Mouse (Mus musculus): ENCODE results near the gene C1galt1. TPM values are rescaled to one million over a fixed set of nuclear protein-coding genes. Genes with fewer than 3 reads are reported as not detected.

The C1galt1 gene
- polyA plus RNA-seq (2012; rRNA removed) (10.4 and 11.8 TPM in 2 replicates), polyA plus RNA-seq (2014; fragmentation: Nextera tagmentation; extraction: Ambion mirVana) (5.6 and 6.4 TPM in 2 replicates)

DNA sequence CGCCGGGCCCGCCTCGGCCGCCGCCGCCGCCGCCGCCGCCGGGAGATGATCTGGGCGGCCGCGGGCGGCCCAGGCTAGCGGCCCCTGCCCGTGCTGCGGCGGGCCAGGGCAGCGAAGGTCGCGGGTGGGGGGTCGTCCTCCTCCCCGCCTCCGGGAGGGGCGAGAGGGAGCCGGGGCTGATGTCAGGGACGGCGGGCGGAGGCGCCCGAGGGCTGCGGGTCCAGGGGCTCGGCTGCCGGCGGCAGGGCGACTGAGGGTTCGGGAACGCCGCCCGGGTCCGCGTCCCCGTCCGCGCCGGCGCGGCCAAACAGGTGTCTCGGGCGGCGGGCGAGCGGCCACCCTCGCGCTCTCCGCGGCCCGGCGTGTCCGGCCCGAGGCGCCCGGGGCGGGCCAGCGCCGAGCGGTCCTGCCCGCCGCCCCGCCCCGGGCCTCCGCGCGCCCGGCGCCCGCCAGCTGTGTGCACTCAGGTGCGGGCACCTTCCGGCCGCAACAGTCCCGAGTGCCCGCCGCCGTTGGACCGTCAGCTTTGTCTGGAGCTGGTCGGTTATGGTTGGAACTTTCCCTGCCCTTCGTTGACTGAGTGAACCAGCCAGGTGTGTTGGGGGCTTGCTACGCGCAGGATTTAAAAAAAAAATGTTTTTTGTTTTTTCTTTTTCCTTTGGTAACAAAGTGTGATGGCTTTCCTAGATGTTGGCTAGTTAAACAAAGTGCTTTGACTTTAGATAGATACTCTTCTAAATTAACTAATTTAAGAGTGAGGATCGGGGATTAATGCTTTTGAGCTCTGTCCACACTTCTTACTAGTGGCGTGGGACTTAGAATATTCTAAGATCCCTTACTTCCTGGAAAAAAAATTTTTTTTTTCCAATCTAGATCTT lies at the start of gene C1galt1:
C1galt1 (plus strand) TSS at position 41 of the 878 bp plus-strand sequence.
- Histone ChIP-seq H3K27ac (replicated peaks; ENCODE audit: low read depth, low read length) (peak within 1 kb of the TSS; percentile 93), H3K4me1 (ENCODE audit: control insufficient read depth, insufficient read depth, low read length) (peaks cover 18% of the 10 kb centered on the region), H3K27me3 (ENCODE audit: control insufficient read depth, insufficient read depth, low read length) (no peaks in the 10 kb centered on the region), H3K36me3 (ENCODE audit: control insufficient read depth, insufficient read depth, low read length) (no peaks in the 10 kb centered on the region), H3K9ac (ENCODE audit: low read depth, low read length, severe bottlenecking) (peak within 1 kb of the TSS; percentile 95), H3K4me2 (replicated peaks; ENCODE audit: low read depth, low read length, severe bottlenecking) (peak within 1 kb of the TSS; percentile 49), H3K4me3 (replicated peaks; ENCODE audit: low read length) (peak within 1 kb of the TSS; percentile 85), H3K9me3 (ENCODE audit: control insufficient read depth, low read length) (no peaks in the 10 kb centered on the region)
- WGBS: under 1% methylated on average over 21 of the region's 93 CpGs
- no peak for DNase-seq (ENCODE audit: low spot score)
- peak; percentile 42 for ATAC-seq (ENCODE audit: low FRiP score, low read depth)
- TF ChIP-seq POLR2A (IDR thresholded peaks at IDR 0.05; ENCODE audit: borderline replicate concordance, extremely low read depth, insufficient read depth, insufficient read length): peak; percentile 56; the same call in 1 of the 2 replicates

DNA sequence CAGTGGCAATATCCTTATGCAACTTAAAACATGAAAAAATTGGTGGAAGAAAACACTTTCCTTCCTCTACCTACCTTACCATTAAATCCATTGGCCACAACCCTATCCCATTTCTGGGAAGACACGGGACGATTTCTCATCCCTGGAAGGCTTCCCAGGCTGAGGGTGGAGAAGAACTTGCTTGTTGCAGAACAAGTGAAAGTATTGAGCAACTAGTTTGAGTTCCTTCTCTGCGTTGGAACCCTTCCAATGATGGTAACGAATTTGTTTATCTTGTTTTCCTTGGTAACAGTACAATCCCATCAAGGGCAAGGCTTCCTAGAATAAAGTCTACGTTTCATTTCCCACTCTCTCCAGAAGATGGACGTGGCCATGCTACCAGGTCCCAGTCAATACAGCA lies 44.7 kb upstream of the C1galt1 start:
- Histone ChIP-seq H3K9me3 (ENCODE audit: control insufficient read depth, low read length) (no peaks in the 10 kb centered on the region), H3K36me3 (ENCODE audit: control insufficient read depth, insufficient read depth, low read length) (no peaks in the 10 kb centered on the region), H3K27ac (replicated peaks; ENCODE audit: low read depth, low read length) (no peak overlapping the region), H3K4me1 (ENCODE audit: control insufficient read depth, insufficient read depth, low read length) (no peaks in the 10 kb centered on the region), H3K9ac (ENCODE audit: low read depth, low read length, severe bottlenecking) (no peak overlapping the region), H3K4me3 (replicated peaks; ENCODE audit: low read length) (no peak overlapping the region), H3K27me3 (ENCODE audit: control insufficient read depth, insufficient read depth, low read length) (no peaks in the 10 kb centered on the region), H3K4me2 (replicated peaks; ENCODE audit: low read depth, low read length, severe bottlenecking) (no peak overlapping the region)
- WGBS: 57% methylated on average over 6 of the region's 6 CpGs
- no peak for DNase-seq (ENCODE audit: low spot score)
- no peak for ATAC-seq (ENCODE audit: low FRiP score, low read depth)
- no peak for TF ChIP-seq POLR2A (IDR thresholded peaks at IDR 0.05; ENCODE audit: borderline replicate concordance, extremely low read depth, insufficient read depth, insufficient read length)

DNA sequence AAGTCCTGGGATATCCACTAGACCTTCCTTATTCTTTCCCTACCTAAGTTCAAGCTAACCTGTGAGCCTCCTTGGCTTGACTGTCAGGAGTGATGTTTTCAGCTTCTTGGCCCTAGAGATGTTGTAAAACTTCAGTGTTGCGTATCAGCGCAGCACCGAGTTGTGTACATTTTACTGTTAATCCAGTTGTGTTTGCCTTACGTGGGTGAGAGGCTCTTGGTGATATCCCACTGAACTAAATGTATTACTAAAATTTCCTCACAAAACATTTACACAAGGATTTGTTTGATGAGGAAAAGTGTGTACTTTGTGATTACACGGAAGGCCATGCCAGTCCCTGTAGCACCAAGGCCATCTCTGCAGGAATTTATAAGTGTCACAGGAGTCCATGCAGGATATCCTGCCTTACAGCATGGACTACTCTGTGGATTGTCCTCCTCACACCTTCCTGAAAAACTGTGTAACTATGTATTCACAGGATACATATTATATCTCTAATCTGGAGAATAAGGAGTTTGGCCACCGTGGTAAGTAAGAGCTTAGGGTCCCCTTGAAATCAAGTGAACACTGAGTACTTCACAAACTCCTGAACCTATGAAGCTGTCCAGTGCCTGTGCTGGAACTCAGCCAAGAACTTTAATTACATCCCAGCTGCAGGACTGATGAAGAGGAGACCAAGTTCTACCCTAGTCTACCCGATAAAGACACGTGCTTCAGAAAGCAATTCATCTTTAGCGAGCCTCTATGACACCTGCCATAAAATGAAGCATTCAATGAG lies 40.7 kb upstream of the C1galt1 start:
- Histone ChIP-seq H3K36me3 (ENCODE audit: control insufficient read depth, insufficient read depth, low read length) (no peaks in the 10 kb centered on the region), H3K4me1 (ENCODE audit: control insufficient read depth, insufficient read depth, low read length) (no peaks in the 10 kb centered on the region), H3K27ac (replicated peaks; ENCODE audit: low read depth, low read length) (no peak overlapping the region), H3K27me3 (ENCODE audit: control insufficient read depth, insufficient read depth, low read length) (no peaks in the 10 kb centered on the region), H3K4me2 (replicated peaks; ENCODE audit: low read depth, low read length, severe bottlenecking) (no peak overlapping the region), H3K9ac (ENCODE audit: low read depth, low read length, severe bottlenecking) (no peak overlapping the region), H3K9me3 (ENCODE audit: control insufficient read depth, low read length) (no peaks in the 10 kb centered on the region), H3K4me3 (replicated peaks; ENCODE audit: low read length) (no peak overlapping the region)
- no peak for DNase-seq (ENCODE audit: low spot score)
- 72% methylated on average over 9 of the region's 9 CpGs for WGBS
- no peak for ATAC-seq (ENCODE audit: low FRiP score, low read depth)
- TF ChIP-seq POLR2A (IDR thresholded peaks at IDR 0.05; ENCODE audit: borderline replicate concordance, extremely low read depth, insufficient read depth, insufficient read length): no peak

DNA sequence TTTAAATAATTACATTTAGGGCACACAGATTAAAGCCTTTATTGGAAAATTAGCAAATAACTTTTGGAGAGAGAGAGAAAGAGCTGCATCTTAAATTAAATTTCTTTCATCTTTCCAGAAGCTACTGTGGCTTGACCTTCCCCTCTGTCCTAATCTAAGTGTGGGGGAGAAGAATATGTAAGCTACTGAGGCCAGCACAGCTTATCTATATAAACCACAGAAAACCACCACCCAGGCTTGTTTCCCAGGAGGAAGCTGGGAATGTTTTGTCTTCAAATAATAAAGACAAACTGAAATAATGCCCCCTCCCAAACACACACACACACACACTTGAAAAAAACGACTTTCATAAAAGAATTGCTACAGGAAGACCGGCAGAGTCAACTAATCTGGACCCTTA lies 30.5 kb upstream of the C1galt1 start:
- 41% methylated on average over 2 of the region's 2 CpGs for WGBS
- Histone ChIP-seq H3K9ac (ENCODE audit: low read depth, low read length, severe bottlenecking) (no peak overlapping the region), H3K36me3 (ENCODE audit: control insufficient read depth, insufficient read depth, low read length) (no peaks in the 10 kb centered on the region), H3K27me3 (ENCODE audit: control insufficient read depth, insufficient read depth, low read length) (no peaks in the 10 kb centered on the region), H3K4me1 (ENCODE audit: control insufficient read depth, insufficient read depth, low read length) (no peaks in the 10 kb centered on the region), H3K4me2 (replicated peaks; ENCODE audit: low read depth, low read length, severe bottlenecking) (no peak overlapping the region), H3K27ac (replicated peaks; ENCODE audit: low read depth, low read length) (no peak overlapping the region), H3K9me3 (ENCODE audit: control insufficient read depth, low read length) (no peaks in the 10 kb centered on the region), H3K4me3 (replicated peaks; ENCODE audit: low read length) (no peak overlapping the region)
- no peak for TF ChIP-seq POLR2A (IDR thresholded peaks at IDR 0.05; ENCODE audit: borderline replicate concordance, extremely low read depth, insufficient read depth, insufficient read length)
- no peak for ATAC-seq (ENCODE audit: low FRiP score, low read depth)
- no peak for DNase-seq (ENCODE audit: low spot score)

DNA sequence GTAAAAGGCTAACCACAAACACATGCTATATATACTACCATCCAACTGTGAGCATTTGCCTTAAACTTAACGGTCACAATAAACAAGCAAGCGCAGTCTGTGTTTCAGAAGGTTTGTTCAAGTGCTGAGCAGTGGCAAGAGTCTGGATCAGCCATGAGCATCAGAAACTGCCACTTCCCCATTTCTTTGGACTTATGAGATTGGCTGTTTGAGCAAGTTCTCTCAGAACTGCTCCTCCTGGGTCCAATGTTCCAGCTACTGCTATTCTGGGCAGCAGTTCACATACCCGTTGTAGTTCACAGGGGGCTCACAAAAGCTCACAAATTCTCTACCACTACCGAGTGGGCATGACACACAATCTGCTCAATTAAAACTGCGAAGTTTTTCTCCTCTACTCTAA lies 28.4 kb upstream of the C1galt1 start:
- H3K36me3 ChIP-seq (ENCODE audit: control insufficient read depth, insufficient read depth, low read length): no peaks in the 10 kb centered on the region
- H3K27me3 ChIP-seq (ENCODE audit: control insufficient read depth, insufficient read depth, low read length): no peaks in the 10 kb centered on the region
- TF ChIP-seq POLR2A (IDR thresholded peaks at IDR 0.05; ENCODE audit: borderline replicate concordance, extremely low read depth, insufficient read depth, insufficient read length): no peak
- no peaks in the 10 kb centered on the region for H3K4me1 ChIP-seq (ENCODE audit: control insufficient read depth, insufficient read depth, low read length)
- no peak overlapping the region for H3K4me2 ChIP-seq (replicated peaks; ENCODE audit: low read depth, low read length, severe bottlenecking)
- no peak for ATAC-seq (ENCODE audit: low FRiP score, low read depth)
- 51% methylated on average over 5 of the region's 5 CpGs for WGBS
- H3K4me3 ChIP-seq (replicated peaks; ENCODE audit: low read length): no peak overlapping the region
- no peak overlapping the region for H3K27ac ChIP-seq (replicated peaks; ENCODE audit: low read depth, low read length)
- DNase-seq (ENCODE audit: low spot score): peak; percentile 8
- H3K9ac ChIP-seq (ENCODE audit: low read depth, low read length, severe bottlenecking): no peak overlapping the region
- H3K9me3 ChIP-seq (ENCODE audit: control insufficient read depth, low read length): no peaks in the 10 kb centered on the region
